Mouse (Mus musculus): ENCODE measurements around the gene Prr19.
A peak's percentile ranks its signal among the peaks of the same experiment; 100 is the strongest.

Prr19 gene

GRCm38 (mm10) chr7:25293191-25293739, 7.9 kb upstream of the Prr19 start:
- DNase-seq (ENCODE audit: low read depth, low spot score), result no peak

GRCm38 (mm10) chr7:25294495-25294894, 6.7 kb upstream of the Prr19 start:
- no peak for DNase-seq (ENCODE audit: low read depth, low spot score)

- DNase-seq (ENCODE audit: low read depth, low spot score), result no peak
Observed at GRCm38 (mm10) chr7:25294960-25295722, 6.1 kb upstream of the Prr19 start.

- DNase-seq (ENCODE audit: low read depth, low spot score), result peak; percentile 42
Observed at GRCm38 (mm10) chr7:25296945-25297453, 4.2 kb upstream of the Prr19 start.

GRCm38 (mm10) chr7:25297454-25298325, 3.5 kb upstream of the Prr19 start, which contains the start of gene Pafah1b3:
Gene Pafah1b3 (minus strand): TSS chr7:25297986.
- peak; percentile 97 for DNase-seq (ENCODE audit: low read depth, low spot score)

GRCm38 (mm10) chr7:25303003-25303684, 1.9 kb downstream of the Prr19 start:
- no peak for DNase-seq (ENCODE audit: low read depth, low spot score)

- DNase-seq (ENCODE audit: low read depth, low spot score), result no peak
Observed at GRCm38 (mm10) chr7:25303685-25304006, 2.4 kb downstream of the Prr19 start.

- DNase-seq (ENCODE audit: low read depth, low spot score), result no peak
Observed at GRCm38 (mm10) chr7:25305481-25305880, 4.3 kb downstream of the Prr19 start.

GRCm38 (mm10) chr7:25305956-25306613, 4.9 kb downstream of the Prr19 start, which contains the start of gene Tmem145:
Gene Tmem145 (plus strand): TSS chr7:25306106.
- peak; percentile 89 for DNase-seq (ENCODE audit: low read depth, low spot score)

- no peak for DNase-seq (ENCODE audit: low read depth, low spot score)
Observed at GRCm38 (mm10) chr7:25306614-25306996, 5.4 kb downstream of the Prr19 start.

GRCm38 (mm10) chr7:25308702-25309318, 7.6 kb downstream of the Prr19 start:
- DNase-seq (ENCODE audit: low read depth, low spot score), result no peak

GRCm38 (mm10) chr7:25309425-25309824, 8.2 kb downstream of the Prr19 start:
- no peak for DNase-seq (ENCODE audit: low read depth, low spot score)

- no peak for DNase-seq (ENCODE audit: low read depth, low spot score)
Observed at GRCm38 (mm10) chr7:25311193-25311592, 10.0 kb downstream of the Prr19 start.

GRCm38 (mm10) chr7:25313325-25313724, 12.1 kb downstream of the Prr19 start:
- DNase-seq (ENCODE audit: low read depth, low spot score), result no peak

GRCm38 (mm10) chr7:25314606-25315305, 13.5 kb downstream of the Prr19 start:
- DNase-seq (ENCODE audit: low read depth, low spot score), result no peak

- peak; percentile 23 for DNase-seq (ENCODE audit: low read depth, low spot score)
Observed at GRCm38 (mm10) chr7:25315306-25316041, 14.3 kb downstream of the Prr19 start.

- DNase-seq (ENCODE audit: low read depth, low spot score), result peak; percentile 99
Observed at GRCm38 (mm10) chr7:25316532-25317445, 15.6 kb downstream of the Prr19 start, which contains the start of gene Megf8. Gene Megf8 (plus strand): TSS chr7:25317164.

GRCm38 (mm10) chr7:25317446-25317999, 16.3 kb downstream of the Prr19 start:
- DNase-seq (ENCODE audit: low read depth, low spot score), result no peak

Data from mesoderm, embryonic 11.5 days (tissue).